Mouse (Mus musculus) stomach, embryonic 14.5 days (tissue): ENCODE results near the gene 4931428F04Rik. TPM values are rescaled to one million over a fixed set of nuclear protein-coding genes. Genes with fewer than 3 reads are reported as not detected.
A peak's percentile ranks its signal among the peaks of the same experiment; 100 is the strongest.

Experiments used
- ATAC-seq: fragments of 200-750 bp; cut with Nextera tagmentation; 2 replicates; pipeline ENCODE4 v1.8.0; 2017; ENCODE audit warnings: low read depth, moderate TSS enrichment; ENCODE audit not compliant: insufficient number of reproducible peaks, insufficient read depth, low FRiP score
- H3K27ac ChIP-seq: fragments of 300-500 bp; sonication (generic); 2 replicates; pipeline ENCODE4 v1.5.1; 2014; ENCODE audit warnings: mild to moderate bottlenecking, low read length, moderate library complexity, mixed read lengths
- H3K27me3 ChIP-seq: fragments of 300-500 bp; sonication (generic); 2 replicates; pipeline ENCODE4 v1.6.1; 2014; ENCODE audit warnings: low read length, control low read depth, mixed read lengths; ENCODE audit not compliant: control insufficient read depth, insufficient read depth
- H3K36me3 ChIP-seq: fragments of 300-500 bp; sonication (generic); 2 replicates; pipeline ENCODE4 v1.6.1; 2014; ENCODE audit warnings: mild to moderate bottlenecking, control low read depth, low read length, moderate library complexity, mixed read lengths; ENCODE audit not compliant: control insufficient read depth, insufficient read depth
- H3K4me1 ChIP-seq: fragments of 300-500 bp; sonication (generic); 2 replicates; pipeline ENCODE4 v1.6.1; 2014; ENCODE audit warnings: low read length, control low read depth, mixed read lengths; ENCODE audit not compliant: control insufficient read depth, insufficient read depth
- H3K4me2 ChIP-seq: fragments of 300-500 bp; sonication (generic); replicated peaks from 2 replicates; pipeline ENCODE4 v1.6.1; 2014; ENCODE audit warnings: low read depth, low read length, control low read depth
- H3K4me3 ChIP-seq: fragments of 300-500 bp; sonication (generic); 2 replicates; pipeline ENCODE4 v1.5.1; 2014; ENCODE audit warnings: low read depth, low read length, control low read depth
- H3K9ac ChIP-seq: fragments of 300-500 bp; sonication (generic); replicated peaks from 2 replicates; pipeline ENCODE4 v1.6.1; 2014; ENCODE audit warnings: low read depth, mild to moderate bottlenecking, control low read depth, low read length, moderate library complexity, mixed read lengths
- H3K9me3 ChIP-seq: fragments of 300-500 bp; sonication (generic); 2 replicates; pipeline ENCODE4 v1.6.1; 2016; ENCODE audit warnings: low read depth, low read length, control low read depth; ENCODE audit not compliant: control insufficient read depth
- WGBS: fragments of 180-500 bp; shearing (Covaris S2); extraction: QIAGEN DNeasy Blood & Tissue Kit; methylation state at CpG from one replicate; pipeline ENCODE4 v1.1.7; 2014; 5-methylcytosine and 5-hydroxymethylcytosine counted together
- polyA plus RNA-seq: library from polyadenylated mRNA; unstranded; fragments of >200 nt; fragmentation: Nextera tagmentation; extraction: Ambion mirVana; gene quantifications from 2 replicates; pipeline ENCODE4 v1.2.1, GENCODE M21; 2014

Gene 4931428F04Rik
- polyA plus RNA-seq, 1 experiment from 2014 or later = 10.3 TPM

DNA sequence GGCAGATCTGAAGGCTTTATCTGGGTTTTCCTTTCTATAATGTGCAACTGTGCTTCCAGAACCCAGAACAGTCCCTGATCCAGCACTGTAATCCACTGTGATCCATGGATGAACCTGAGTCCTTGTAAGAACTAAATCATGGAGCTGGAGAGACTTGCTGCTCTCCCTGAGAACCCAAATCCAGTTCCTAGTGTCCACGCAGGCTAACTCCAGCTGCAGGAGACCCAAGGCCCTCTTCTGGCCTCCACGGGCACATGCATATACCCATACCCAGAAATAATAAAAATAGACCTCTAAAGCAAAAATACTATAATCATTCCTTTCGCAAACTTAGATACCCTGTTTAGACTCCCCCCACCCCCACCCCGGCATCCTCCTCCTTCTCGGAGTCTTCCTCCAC, 1.4 kb downstream of the 4931428F04Rik start:
- no peak overlapping the region for H3K27ac ChIP-seq
- peak overlapping the region; percentile 87 for H3K4me2 ChIP-seq
- H3K9me3 ChIP-seq = no peaks in the 10 kb centered on the region
- H3K36me3 ChIP-seq = peaks cover 4% of the 10 kb centered on the region; the same call in 1 of the 2 replicates
- H3K9ac ChIP-seq = no peak overlapping the region
- peak overlapping the region; percentile 41; the same call in 1 of the 2 replicates for H3K4me3 ChIP-seq
- peaks cover 14% of the 10 kb centered on the region; the same call in 1 of the 2 replicates for H3K4me1 ChIP-seq
- 77% methylated on average over 5 of the region's 5 CpGs for WGBS
- 0 out of 2 replicates have a peak, but pooled peaks cover 4% of the 10 kb centered on the region for H3K27me3 ChIP-seq
- ATAC-seq = no peak

DNA sequence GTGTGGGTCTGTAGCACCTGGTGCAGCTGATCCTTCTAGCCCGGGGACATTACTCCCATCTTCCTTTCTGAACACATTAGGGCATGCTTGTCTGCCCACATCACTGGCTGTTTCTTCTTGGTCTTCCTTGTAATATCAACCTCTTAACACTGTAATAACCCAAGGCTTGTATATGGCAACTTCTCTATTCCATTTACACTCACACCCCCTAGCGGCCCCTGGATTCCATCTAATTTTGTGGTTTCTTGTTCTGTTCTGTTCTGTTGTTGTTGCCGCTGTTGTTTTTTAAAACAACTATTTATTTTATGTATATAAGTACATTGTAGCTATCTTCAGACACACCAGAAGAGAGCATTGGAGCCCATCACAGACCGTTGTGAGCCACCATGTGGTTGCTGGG, 2.8 kb downstream of the 4931428F04Rik start:
- Histone ChIP-seq H3K4me3 (no peak overlapping the region), H3K36me3 (peaks cover 4% of the 10 kb centered on the region; the same call in 1 of the 2 replicates), H3K4me1 (peaks cover 14% of the 10 kb centered on the region; the same call in 1 of the 2 replicates), H3K27me3 (0 out of 2 replicates have a peak, but pooled peaks cover 4% of the 10 kb centered on the region), H3K27ac (no peak overlapping the region), H3K4me2 (no peak overlapping the region), H3K9me3 (no peaks in the 10 kb centered on the region), H3K9ac (no peak overlapping the region)
- no peak for ATAC-seq
- 83% methylated on average over 4 of the region's 4 CpGs for WGBS

DNA sequence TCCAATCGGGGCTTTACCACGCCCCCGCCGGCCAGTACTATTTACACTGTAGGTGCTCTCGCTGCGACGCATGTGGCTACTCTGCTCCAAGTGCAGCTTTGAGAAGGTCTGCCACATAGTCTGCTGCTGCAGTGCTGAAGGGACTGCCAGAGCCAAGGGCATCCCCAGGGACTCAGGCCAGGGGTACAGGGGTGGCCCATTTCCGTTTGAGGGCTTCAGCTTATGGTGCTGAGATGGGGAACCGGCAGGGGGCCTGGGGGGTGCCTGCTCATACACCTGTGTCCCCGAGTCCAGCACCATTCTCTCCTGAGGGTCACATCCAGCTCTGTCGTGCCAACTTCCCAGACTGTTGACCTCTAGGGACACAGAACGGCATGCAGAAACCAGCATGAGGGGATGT, 4.2 kb downstream of the 4931428F04Rik start:
- peaks cover 4% of the 10 kb centered on the region; the same call in 1 of the 2 replicates for H3K36me3 ChIP-seq
- peaks cover 13% of the 10 kb centered on the region; the same call in 1 of the 2 replicates for H3K4me1 ChIP-seq
- no peak overlapping the region for H3K27ac ChIP-seq
- H3K9me3 ChIP-seq = no peaks in the 10 kb centered on the region
- H3K4me3 ChIP-seq = no peak overlapping the region
- ATAC-seq = no peak
- 0 out of 2 replicates have a peak, but pooled peaks cover 3% of the 10 kb centered on the region for H3K27me3 ChIP-seq
- 49% methylated on average over 12 of the region's 12 CpGs for WGBS
- H3K9ac ChIP-seq = no peak overlapping the region
- H3K4me2 ChIP-seq = no peak overlapping the region

DNA sequence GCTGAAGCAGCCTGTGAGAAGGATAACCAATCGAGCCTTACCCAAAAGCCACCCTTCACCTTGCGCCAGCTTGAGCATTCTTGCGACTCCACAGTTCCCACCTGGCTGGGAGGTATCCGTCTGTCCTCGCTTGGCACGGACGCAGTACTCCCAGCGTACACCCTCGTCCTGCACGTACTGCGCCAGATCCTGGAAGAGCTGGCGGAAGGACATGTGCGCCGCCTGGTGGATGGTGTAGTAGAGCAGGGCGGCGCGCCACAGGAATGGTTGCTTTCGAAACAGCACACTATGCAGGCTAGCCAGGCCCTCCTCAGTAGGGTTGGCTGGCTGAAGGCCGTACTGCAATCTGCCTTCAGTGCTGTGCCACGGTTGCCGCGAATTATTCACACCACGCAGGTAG, 6.6 kb downstream of the 4931428F04Rik start:
- peak; percentile 71 for ATAC-seq
- Histone ChIP-seq H3K9ac (no peak overlapping the region), H3K9me3 (no peaks in the 10 kb centered on the region), H3K36me3 (peaks cover 4% of the 10 kb centered on the region; the same call in 1 of the 2 replicates), H3K4me2 (no peak overlapping the region), H3K4me1 (no peaks in the 10 kb centered on the region), H3K27ac (no peak overlapping the region), H3K4me3 (no peak overlapping the region), H3K27me3 (peaks cover 12% of the 10 kb centered on the region; the same call in 1 of the 2 replicates)
- WGBS = 30% methylated on average over 23 of the region's 23 CpGs

DNA sequence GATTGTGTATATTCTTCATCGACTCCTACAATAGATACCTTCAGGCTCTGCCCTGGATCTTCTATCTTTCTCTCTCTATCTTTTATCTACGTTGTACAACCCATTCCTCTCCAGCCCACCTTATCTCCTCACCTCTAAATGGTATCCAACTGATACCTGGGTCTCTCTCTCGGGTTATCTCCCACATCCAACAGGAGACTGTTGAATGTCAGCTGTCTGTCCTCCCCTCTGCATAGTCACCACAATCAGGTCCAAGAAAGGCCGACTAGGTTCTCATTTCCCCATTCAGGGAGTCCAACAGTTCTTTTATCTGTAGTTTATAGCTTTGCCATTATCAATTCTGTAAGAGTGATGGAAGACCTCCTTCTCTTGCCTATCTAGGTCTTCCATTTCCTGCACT, 7.4 kb downstream of the 4931428F04Rik start:
- 85% methylated on average over 4 of the region's 4 CpGs for WGBS
- Histone ChIP-seq H3K9ac (no peak overlapping the region), H3K4me2 (no peak overlapping the region), H3K4me1 (no peaks in the 10 kb centered on the region), H3K36me3 (peaks cover 4% of the 10 kb centered on the region; the same call in 1 of the 2 replicates), H3K9me3 (no peaks in the 10 kb centered on the region), H3K27me3 (peaks cover 21% of the 10 kb centered on the region), H3K27ac (no peak overlapping the region), H3K4me3 (no peak overlapping the region)
- ATAC-seq = no peak

DNA sequence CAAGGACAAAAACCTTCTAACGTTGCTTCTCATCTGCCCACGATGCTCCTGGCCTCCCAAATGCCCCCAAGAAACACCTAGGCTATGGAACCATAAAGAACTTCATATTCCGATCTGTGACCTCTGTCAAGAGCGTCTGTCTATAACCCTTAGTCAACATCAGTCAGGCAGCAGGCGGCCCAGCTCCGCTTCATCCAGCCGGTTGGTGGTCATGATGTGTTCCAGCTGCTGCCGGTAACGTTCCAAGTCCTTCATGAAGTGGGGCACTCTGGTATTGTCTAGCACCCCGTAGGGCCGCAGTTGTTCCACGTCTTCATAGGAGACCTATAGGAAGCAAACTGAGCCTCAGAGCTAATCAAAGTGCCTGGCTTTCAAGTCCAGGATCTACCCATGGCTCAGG, 7.8 kb downstream of the 4931428F04Rik start:
- Histone ChIP-seq H3K4me1 (no peaks in the 10 kb centered on the region), H3K36me3 (peaks cover 4% of the 10 kb centered on the region; the same call in 1 of the 2 replicates), H3K9me3 (no peaks in the 10 kb centered on the region), H3K9ac (no peak overlapping the region), H3K4me2 (no peak overlapping the region), H3K27ac (no peak overlapping the region), H3K27me3 (peaks cover 25% of the 10 kb centered on the region), H3K4me3 (no peak overlapping the region)
- WGBS = 76% methylated on average over 12 of the region's 12 CpGs
- ATAC-seq = no peak

DNA sequence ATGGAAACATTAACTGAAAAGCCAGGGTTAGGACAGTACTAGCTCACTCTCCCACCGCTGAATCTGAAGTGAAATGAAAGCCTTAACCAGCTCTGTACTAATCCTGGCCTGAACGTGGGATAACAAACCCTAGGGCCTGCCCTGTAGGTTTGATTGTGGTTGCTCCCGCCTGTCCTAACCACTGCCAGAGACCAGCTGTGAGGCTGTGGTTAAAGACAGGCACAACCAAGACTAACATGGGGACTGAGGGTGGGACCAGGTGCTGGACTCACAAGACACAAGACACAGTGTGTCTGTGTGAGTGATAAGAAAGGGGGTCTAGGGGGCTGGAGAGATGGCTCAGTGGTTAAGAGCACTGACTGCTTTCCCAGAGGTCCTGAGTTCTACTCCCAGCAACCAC, 9.1 kb downstream of the 4931428F04Rik start:
- Histone ChIP-seq H3K9me3 (no peaks in the 10 kb centered on the region), H3K4me3 (no peak overlapping the region), H3K27ac (no peak overlapping the region), H3K27me3 (peaks cover 32% of the 10 kb centered on the region), H3K9ac (no peak overlapping the region), H3K36me3 (peaks cover 4% of the 10 kb centered on the region; the same call in 1 of the 2 replicates), H3K4me1 (peaks cover 12% of the 10 kb centered on the region; the same call in 1 of the 2 replicates), H3K4me2 (no peak overlapping the region)
- 82% methylated on average over 3 of the region's 3 CpGs for WGBS
- ATAC-seq = no peak

DNA sequence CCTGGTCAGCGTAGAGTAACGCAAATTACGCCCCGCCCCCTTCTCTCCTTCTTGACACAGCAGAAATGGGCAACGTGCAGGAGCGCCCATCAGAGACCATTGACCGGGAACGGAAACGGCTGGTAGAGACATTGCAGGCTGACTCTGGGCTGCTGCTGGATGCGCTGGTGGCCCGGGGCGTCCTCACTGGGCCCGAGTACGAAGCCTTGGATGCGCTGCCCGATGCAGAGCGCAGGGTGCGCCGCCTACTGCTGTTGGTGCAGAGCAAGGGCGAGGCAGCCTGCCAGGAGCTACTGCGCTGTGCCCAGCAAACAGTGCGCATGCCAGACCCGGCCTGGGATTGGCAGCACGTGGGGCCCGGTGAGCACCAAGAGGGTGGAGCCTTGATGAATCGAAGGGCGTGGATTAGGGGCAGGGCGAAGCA, 10.7 kb downstream of the 4931428F04Rik start:
- no peaks in the 10 kb centered on the region for H3K9me3 ChIP-seq
- H3K27me3 ChIP-seq = peaks cover 46% of the 10 kb centered on the region
- ATAC-seq = peak; percentile 38; the same call in 1 of the 2 replicates
- H3K4me3 ChIP-seq = 0 out of 2 replicates have a peak overlapping the region, but pooled peaks have one; percentile 0
- H3K27ac ChIP-seq = no peak overlapping the region
- H3K36me3 ChIP-seq = no peaks in the 10 kb centered on the region
- H3K4me2 ChIP-seq = peak overlapping the region; percentile 30
- 3% methylated on average over 28 of the region's 28 CpGs for WGBS
- peaks cover 17% of the 10 kb centered on the region; the same call in 1 of the 2 replicates for H3K4me1 ChIP-seq
- H3K9ac ChIP-seq = no peak overlapping the region
